Mouse (Mus musculus) brown adipose tissue, adult 24 weeks (tissue): ENCODE data around the gene Eid1. TPM values are rescaled to one million over a fixed set of nuclear protein-coding genes. Genes with fewer than 3 reads are reported as not detected.
A peak's percentile ranks its signal among the peaks of the same experiment; 100 is the strongest.

ENCODE experiments used
- H3K27ac ChIP-seq: fragments of 200-500 bp; replicated peaks from 2 replicates; pipeline ENCODE4 v1.5.1; 2012; ENCODE audit warnings: low read depth, mild to moderate bottlenecking, low read length
- H3K4me1 ChIP-seq: fragments of 200-500 bp; 2 replicates; pipeline ENCODE4 v1.6.1; 2012; ENCODE audit warnings: low read length, mixed read lengths; ENCODE audit not compliant: control insufficient read depth, insufficient read depth, insufficient read length
- H3K4me3 ChIP-seq: fragments of 200-500 bp; 2 replicates; pipeline ENCODE4 v1.5.1; 2012; ENCODE audit warnings: low read depth, mild to moderate bottlenecking, low read length, moderate library complexity; ENCODE audit not compliant: insufficient read depth
- polyA plus RNA-seq: library from polyadenylated mRNA; stranded (reverse); fragments of >200 nt; gene quantifications from 2 replicates; pipeline ENCODE4 v1.2.4, GENCODE M21; 2012; ENCODE audit not compliant: missing spikeins, insufficient read depth, insufficient read length

Gene Eid1
- polyA plus RNA-seq, 1 experiment: 30.5 TPM

DNA sequence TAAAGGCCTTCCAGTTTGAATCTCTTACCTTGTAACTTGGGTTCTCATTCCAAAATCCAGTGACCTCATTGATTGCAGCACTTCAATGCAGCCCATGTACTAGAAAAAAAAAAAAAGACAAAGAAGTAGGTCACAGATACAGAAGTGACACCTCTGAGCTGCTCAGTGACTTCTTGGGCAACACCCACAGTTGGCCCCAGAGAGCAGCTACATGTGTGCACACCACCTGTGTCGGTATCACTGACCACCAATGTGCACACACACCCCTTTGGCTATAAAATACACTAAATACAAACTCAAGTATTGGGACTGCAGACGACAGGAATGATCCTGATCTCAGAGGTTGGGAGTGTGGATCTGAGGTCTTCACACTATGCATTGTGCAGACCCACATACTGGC lies 21.9 kb downstream of the Eid1 start:
- Histone ChIP-seq H3K4me1 (0 out of 2 replicates have a peak, but pooled peaks cover 3% of the 10 kb centered on the region), H3K27ac (no peak overlapping the region), H3K4me3 (no peak overlapping the region)

GRCm38 (mm10) chr2:125696219-125696618 lies 23.3 kb downstream of the Eid1 start:
- Histone ChIP-seq H3K4me3 (no peak overlapping the region), H3K4me1 (0 out of 2 replicates have a peak, but pooled peaks cover 3% of the 10 kb centered on the region), H3K27ac (0 out of 2 replicates have a peak overlapping the region, but pooled peaks have one; percentile 17)

DNA sequence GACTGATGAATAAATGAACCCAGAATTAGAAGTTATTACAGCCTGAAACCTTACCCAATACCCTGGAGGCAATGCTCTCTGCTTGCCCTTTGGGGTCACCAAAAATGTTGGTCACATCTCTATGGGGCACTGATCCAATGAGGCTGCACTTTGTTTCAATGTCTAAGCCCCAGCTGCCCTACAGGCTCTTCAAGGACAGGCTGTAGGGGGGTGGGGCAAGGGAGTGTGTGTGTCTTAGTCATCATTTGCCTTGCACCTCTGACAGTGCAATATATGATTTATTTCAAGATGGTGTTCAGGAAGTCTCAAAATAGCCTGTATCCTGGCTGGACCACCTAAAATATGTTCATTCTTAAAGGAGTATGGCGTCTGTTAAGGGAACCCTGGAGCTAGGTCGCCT lies 28.7 kb downstream of the Eid1 start:
- Histone ChIP-seq H3K4me3 (no peak overlapping the region), H3K27ac (no peak overlapping the region), H3K4me1 (0 out of 2 replicates have a peak, but pooled peaks cover 2% of the 10 kb centered on the region)

DNA sequence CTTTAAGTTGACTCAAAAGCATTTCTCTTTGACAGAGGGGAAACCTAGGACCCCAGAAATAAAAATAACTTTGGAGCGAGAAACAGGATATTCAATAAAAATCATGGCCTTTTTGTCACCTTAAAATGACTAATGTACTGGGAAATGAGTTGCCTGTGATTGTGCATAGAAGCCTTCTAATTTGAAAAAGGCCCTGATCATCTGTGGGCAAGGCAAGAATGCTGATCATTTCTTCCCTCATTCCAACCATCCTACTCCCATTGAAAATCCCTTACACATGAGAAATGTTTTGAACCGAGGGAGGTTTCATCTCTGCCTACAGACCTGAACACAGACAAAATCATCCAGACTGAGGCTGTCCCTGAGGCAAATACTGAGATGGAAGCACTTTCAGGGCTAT lies 30.0 kb downstream of the Eid1 start:
- Histone ChIP-seq H3K4me3 (no peak overlapping the region), H3K27ac (no peak overlapping the region)

GRCm38 (mm10) chr2:125704907-125705631 lies 32.2 kb downstream of the Eid1 start:
- H3K27ac ChIP-seq: no peak overlapping the region
- H3K4me3 ChIP-seq: no peak overlapping the region
- no peaks in the 10 kb centered on the region for H3K4me1 ChIP-seq

More for the DNA sequence above, 30.0 kb downstream of the Eid1 start:
- H3K4me1 ChIP-seq: no peaks in the 10 kb centered on the region

GRCm38 (mm10) chr2:125706510-125706921 lies 33.6 kb downstream of the Eid1 start:
- Histone ChIP-seq H3K27ac (no peak overlapping the region), H3K4me1 (no peaks in the 10 kb centered on the region), H3K4me3 (no peak overlapping the region)

DNA sequence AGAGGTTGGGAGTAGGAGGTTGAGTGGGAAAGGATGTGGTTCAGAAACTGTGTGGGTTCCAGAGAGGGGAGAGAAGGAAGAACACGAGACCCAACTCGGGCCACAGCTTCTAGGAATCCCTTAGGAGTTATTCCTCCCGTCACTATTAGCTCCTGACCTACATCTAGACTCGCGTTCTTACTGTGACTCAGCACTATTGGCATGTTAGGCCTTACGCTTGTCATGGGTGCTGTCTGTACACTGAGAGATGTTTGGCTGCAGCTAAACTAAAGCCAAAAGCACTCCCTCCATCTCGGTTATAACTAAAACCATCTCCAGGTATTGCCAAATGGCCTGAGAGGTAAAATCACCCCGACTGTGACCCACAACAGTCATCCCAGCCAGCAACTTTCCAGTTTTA lies 43.7 kb downstream of the Eid1 start:
- Histone ChIP-seq H3K27ac (no peak overlapping the region), H3K4me1 (no peaks in the 10 kb centered on the region), H3K4me3 (no peak overlapping the region)

- Histone ChIP-seq H3K4me3 (no peak overlapping the region; the same call in none of the 2 replicates), H3K4me1 (no peaks in the 10 kb centered on the region), H3K27ac (no peak overlapping the region)
Measured at GRCm38 (mm10) chr2:125723086-125723407, 50.2 kb downstream of the Eid1 start.

- no peak overlapping the region for H3K27ac ChIP-seq
- no peaks in the 10 kb centered on the region for H3K4me1 ChIP-seq
- H3K4me3 ChIP-seq: peak overlapping the region; percentile 51
Measured at GRCm38 (mm10) chr2:125723408-125724085, 50.7 kb downstream of the Eid1 start.

DNA sequence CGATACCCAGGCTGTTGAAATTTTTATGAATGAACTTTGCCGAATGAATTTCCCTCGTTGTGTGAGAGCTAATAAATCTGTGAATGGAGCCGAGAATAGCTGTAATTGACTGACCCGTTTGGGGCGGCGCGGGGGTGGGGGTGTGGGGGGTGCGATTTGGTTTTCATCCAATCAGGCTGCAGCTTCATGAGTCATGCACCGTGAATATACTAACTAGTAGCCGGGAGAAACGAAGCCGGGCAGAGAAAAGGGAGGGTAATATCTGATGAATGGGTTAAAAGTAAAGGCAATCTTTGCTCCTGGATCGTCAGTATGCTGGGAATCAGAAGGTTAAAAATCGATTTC lies 51.2 kb downstream of the Eid1 start, which contains the start of gene Shc4:
TSS of gene Shc4 (minus strand) at position 63 of the 345 bp plus-strand sequence.
- Histone ChIP-seq H3K4me3 (peak within 1 kb of the TSS; percentile 51), H3K27ac (no peak within 1 kb of the TSS), H3K4me1 (no peaks in the 10 kb centered on the region)

Other genes with a start within 250 kb of the Eid1 start
- not detected in 2 replicates for gene Gm9913, start 168.0 kb upstream of the Eid1 start, polyA plus RNA-seq
- gene Fbn1, start 165.1 kb upstream of the Eid1 start, polyA plus RNA-seq: 7.8 and 21.4 TPM in 2 replicates
- gene Cep152, start 48.0 kb upstream of the Eid1 start, polyA plus RNA-seq: 0.36 and 0.71 TPM in 2 replicates
- not detected in 2 replicates for gene Shc4, start 51.1 kb downstream of the Eid1 start, polyA plus RNA-seq
- gene Secisbp2l, start 109.8 kb downstream of the Eid1 start, polyA plus RNA-seq: 31.7 and 36.6 TPM in 2 replicates
- gene Galk2, start 186.0 kb downstream of the Eid1 start, polyA plus RNA-seq: 21.0 and 24.0 TPM in 2 replicates
- 79.8 and 133 TPM in 2 replicates for gene Cops2, start 186.0 kb downstream of the Eid1 start, polyA plus RNA-seq